Mouse (Mus musculus): ENCODE results near the gene Ms4a2. TPM values are rescaled to one million over a fixed set of nuclear protein-coding genes. Genes with fewer than 3 reads are reported as not detected.

Gene Ms4a2
- polyA plus RNA-seq, 1 experiment from 2014 or later, result not detected

DNA sequence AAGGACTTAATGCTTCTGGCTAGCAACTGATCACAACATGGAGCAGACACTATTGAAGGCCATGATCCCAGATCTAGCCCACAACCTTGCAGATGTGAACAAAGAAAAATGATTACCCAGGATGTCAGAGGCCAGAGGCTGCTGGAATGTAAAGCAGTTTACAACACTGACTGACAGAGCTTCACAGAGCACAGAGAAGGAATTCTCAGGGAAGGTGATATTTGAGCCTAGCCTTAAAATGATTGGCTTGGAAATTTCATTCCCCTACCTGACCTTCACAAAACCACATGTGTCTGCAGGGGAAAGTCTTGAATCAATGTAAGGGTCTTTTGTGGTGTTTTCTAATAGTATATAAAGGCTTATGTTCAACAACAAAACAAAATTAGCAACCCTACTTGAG lies 1.3 kb upstream of the Ms4a2 start:
- no peaks in the 10 kb centered on the region for H3K4me1 ChIP-seq (replicated peaks)
- no peak overlapping the region for H3K9ac ChIP-seq
- no peak overlapping the region for H3K27ac ChIP-seq (ENCODE audit: poor library complexity, severe bottlenecking)
- no peaks in the 10 kb centered on the region for H3K36me3 ChIP-seq
- no peaks in the 10 kb centered on the region for H3K9me3 ChIP-seq (replicated peaks)
- ATAC-seq (ENCODE audit: insufficient number of reproducible peaks, low FRiP score), result no peak
- no peaks in the 10 kb centered on the region for H3K27me3 ChIP-seq (replicated peaks)
- no peak overlapping the region for H3K4me2 ChIP-seq
- H3K4me3 ChIP-seq, result no peak overlapping the region

DNA sequence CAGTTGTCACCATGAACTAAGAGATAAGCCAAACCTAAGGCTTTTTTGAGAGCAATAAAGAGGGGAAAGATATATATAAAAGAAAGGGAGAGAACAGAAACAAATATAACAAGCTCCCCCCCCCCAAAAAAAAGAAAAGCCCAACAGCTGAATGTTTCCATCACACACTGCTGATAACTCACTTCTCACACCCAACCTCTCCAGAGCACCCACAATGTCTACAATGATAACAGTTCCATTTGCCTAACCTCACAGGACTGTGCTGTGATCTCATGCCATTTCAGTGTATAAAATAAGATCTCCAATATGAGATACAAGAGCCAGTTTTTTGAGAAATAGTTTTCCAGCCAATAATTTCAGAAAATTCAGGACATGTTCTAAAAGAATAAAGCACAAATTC lies 5.5 kb downstream of the Ms4a2 start:
- Histone ChIP-seq H3K4me2 (no peak overlapping the region), H3K9me3 (replicated peaks) (no peaks in the 10 kb centered on the region), H3K4me1 (replicated peaks) (no peaks in the 10 kb centered on the region), H3K27me3 (replicated peaks) (no peaks in the 10 kb centered on the region), H3K27ac (ENCODE audit: poor library complexity, severe bottlenecking) (no peak overlapping the region), H3K9ac (no peak overlapping the region), H3K4me3 (no peak overlapping the region), H3K36me3 (no peaks in the 10 kb centered on the region)
- ATAC-seq (ENCODE audit: insufficient number of reproducible peaks, low FRiP score), result no peak

DNA sequence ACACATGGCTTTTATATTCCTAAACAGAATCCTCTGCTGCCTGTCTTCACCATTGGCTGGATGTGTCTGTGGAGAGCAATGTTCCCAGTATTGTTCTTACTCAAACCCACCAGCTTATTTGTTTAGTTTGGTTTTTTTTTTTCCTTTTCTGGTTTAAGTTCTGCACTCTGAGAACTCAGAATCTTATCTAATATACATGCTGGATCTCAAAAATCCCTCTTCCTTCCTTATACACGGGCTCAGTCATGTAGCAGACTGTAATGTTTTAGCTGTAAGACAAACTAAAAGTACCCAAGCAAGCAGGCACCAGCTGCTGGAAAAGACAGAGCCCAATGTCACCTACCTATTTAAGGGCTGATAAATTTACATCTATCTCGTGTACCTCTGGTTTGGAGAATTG lies 8.7 kb downstream of the Ms4a2 start:
- no peak for ATAC-seq (ENCODE audit: insufficient number of reproducible peaks, low FRiP score)
- Histone ChIP-seq H3K9ac (no peak overlapping the region), H3K36me3 (no peaks in the 10 kb centered on the region), H3K9me3 (replicated peaks) (no peaks in the 10 kb centered on the region), H3K4me3 (no peak overlapping the region), H3K27ac (ENCODE audit: poor library complexity, severe bottlenecking) (no peak overlapping the region), H3K4me1 (replicated peaks) (no peaks in the 10 kb centered on the region), H3K4me2 (no peak overlapping the region), H3K27me3 (replicated peaks) (no peaks in the 10 kb centered on the region)
- WGBS, result 45% methylated on average over 2 of the region's 2 CpGs

DNA sequence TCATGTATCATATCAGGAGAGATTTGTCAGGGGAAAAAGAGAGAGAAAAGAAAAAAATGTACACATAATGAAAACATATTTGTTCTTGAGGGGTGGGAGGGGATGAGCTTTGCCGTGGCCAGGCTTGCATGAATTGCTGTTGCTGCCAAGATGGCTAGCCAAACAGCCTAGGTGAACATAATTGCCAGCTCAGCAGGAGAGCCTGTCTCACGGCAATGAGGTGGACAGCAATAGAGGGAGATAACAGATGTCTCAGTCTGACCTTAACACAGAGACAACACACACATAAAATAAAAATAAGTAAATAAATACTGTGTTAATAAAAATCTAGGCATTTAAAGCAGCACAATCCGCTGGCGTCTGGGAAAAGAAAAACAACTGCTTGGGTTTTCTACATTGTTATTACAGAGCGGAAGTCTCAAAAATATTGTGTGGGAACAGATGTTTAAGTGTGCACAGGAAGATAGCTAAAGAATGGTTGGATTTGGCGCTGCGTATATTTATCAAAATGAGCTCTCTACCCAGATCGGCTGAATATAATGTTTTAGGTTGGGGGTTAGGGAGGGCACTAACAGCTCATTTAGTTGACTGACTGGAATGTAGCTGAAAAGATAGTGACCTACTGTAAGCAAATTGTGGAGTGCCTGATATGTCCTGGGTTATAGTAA lies 9.6 kb downstream of the Ms4a2 start:
- H3K9me3 ChIP-seq (replicated peaks), result no peaks in the 10 kb centered on the region
- no peak overlapping the region for H3K27ac ChIP-seq (ENCODE audit: poor library complexity, severe bottlenecking)
- no peaks in the 10 kb centered on the region for H3K27me3 ChIP-seq (replicated peaks)
- no peaks in the 10 kb centered on the region for H3K36me3 ChIP-seq
- no peak overlapping the region for H3K9ac ChIP-seq
- WGBS, result 67% methylated on average over 8 of the region's 8 CpGs
- no peak overlapping the region for H3K4me3 ChIP-seq
- no peaks in the 10 kb centered on the region for H3K4me1 ChIP-seq (replicated peaks)
- ATAC-seq (ENCODE audit: insufficient number of reproducible peaks, low FRiP score), result no peak
- no peak overlapping the region for H3K4me2 ChIP-seq

DNA sequence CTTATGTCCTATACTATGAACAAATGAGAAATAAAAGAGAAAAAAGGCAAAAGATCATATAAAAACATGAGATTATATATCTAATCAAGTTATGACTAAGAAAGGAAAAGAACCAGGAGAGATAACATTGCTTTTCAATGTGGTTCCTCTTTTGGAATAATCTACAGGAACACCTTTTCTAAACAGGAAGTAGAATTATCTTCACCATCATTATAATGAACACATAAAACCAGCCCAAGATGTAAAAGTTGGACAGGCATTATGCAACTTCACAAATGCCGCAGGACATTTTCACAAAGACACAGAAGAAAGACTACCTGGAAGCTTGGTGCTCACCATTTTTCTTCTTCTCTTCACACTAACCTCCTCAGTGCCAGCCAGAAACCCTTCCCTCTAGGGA lies 10.4 kb downstream of the Ms4a2 start:
- no peak overlapping the region for H3K4me3 ChIP-seq
- no peaks in the 10 kb centered on the region for H3K27me3 ChIP-seq (replicated peaks)
- no peaks in the 10 kb centered on the region for H3K9me3 ChIP-seq (replicated peaks)
- no peaks in the 10 kb centered on the region for H3K4me1 ChIP-seq (replicated peaks)
- no peak overlapping the region for H3K4me2 ChIP-seq
- 97% methylated on average over 1 of the region's 1 CpGs for WGBS
- ATAC-seq (ENCODE audit: insufficient number of reproducible peaks, low FRiP score), result no peak
- H3K36me3 ChIP-seq, result no peaks in the 10 kb centered on the region
- H3K27ac ChIP-seq (ENCODE audit: poor library complexity, severe bottlenecking), result no peak overlapping the region
- H3K9ac ChIP-seq, result no peak overlapping the region

DNA sequence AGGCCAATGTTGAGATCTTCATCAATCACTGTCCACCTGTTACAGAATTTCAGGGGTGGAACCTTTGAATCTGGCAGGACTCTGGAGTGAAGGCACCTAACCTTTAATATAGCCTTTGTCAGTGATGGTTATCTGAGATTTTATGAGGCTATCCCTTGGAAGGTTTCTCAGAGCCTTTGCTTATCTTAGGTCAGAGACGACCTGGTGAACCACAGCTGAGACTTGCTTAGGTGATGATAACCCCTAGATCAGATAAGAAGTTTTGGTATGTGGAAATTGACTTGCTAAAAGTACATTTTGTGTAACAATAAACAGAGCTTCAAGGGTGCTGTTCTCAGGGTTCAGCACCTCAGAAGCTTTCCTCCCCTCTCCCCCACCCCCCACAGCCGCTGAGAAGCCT lies 11.2 kb downstream of the Ms4a2 start:
- H3K9ac ChIP-seq, result no peak overlapping the region
- no peaks in the 10 kb centered on the region for H3K9me3 ChIP-seq (replicated peaks)
- H3K27me3 ChIP-seq (replicated peaks), result no peaks in the 10 kb centered on the region
- no peak overlapping the region for H3K27ac ChIP-seq (ENCODE audit: poor library complexity, severe bottlenecking)
- no peak for ATAC-seq (ENCODE audit: insufficient number of reproducible peaks, low FRiP score)
- H3K36me3 ChIP-seq, result no peaks in the 10 kb centered on the region
- H3K4me1 ChIP-seq (replicated peaks), result no peaks in the 10 kb centered on the region
- no peak overlapping the region for H3K4me2 ChIP-seq
- WGBS, result 29% methylated on average over 2 of the region's 2 CpGs
- no peak overlapping the region for H3K4me3 ChIP-seq

DNA sequence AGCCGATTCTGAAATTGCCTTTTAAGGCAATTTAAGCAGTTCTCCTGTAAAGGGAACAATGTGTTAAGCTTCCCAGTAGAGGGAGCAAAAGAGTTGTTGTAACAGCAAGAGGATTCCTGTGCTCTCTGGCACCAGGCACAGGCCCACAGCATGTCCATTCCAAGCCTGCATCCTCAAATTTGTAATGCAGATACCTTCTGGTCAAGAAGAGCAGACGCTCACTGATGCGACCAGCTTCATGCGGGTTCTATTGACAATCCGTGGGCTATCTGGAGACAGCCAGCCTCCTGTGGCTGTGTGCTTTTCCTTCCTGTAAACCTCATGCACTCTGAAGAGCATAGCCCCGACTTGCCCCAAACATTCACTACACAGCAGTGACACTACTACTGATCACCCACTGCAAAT lies 12.0 kb downstream of the Ms4a2 start:
- H3K27me3 ChIP-seq (replicated peaks), result no peaks in the 10 kb centered on the region
- WGBS, result 24% methylated on average over 6 of the region's 6 CpGs
- H3K36me3 ChIP-seq, result no peaks in the 10 kb centered on the region
- no peak for ATAC-seq (ENCODE audit: insufficient number of reproducible peaks, low FRiP score)
- no peak overlapping the region for H3K4me3 ChIP-seq
- H3K9ac ChIP-seq, result no peak overlapping the region
- H3K9me3 ChIP-seq (replicated peaks), result no peaks in the 10 kb centered on the region
- no peak overlapping the region for H3K27ac ChIP-seq (ENCODE audit: poor library complexity, severe bottlenecking)
- H3K4me2 ChIP-seq, result no peak overlapping the region
- no peaks in the 10 kb centered on the region for H3K4me1 ChIP-seq (replicated peaks)

DNA sequence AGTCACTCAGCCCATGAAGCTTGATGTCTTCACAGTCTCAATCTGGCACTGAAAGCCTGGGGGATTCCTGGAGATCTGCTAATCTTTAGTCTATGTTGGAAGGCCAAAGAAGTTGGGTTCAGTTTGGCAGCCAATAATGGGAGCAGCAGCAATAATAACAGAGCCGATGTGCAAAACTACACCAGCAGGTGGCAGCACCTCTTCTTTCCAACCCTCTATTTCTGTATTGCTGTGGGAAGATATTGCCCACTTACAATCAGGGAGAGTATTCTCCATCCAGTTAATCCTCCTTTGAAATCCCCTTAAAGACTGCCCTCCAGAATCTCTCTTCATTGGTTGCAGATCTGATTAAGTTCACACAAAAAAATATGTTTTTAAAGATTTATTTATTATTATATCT lies 15.3 kb downstream of the Ms4a2 start:
- Histone ChIP-seq H3K9ac (no peak overlapping the region), H3K4me3 (no peak overlapping the region), H3K36me3 (no peaks in the 10 kb centered on the region), H3K4me2 (no peak overlapping the region), H3K4me1 (replicated peaks) (no peaks in the 10 kb centered on the region), H3K27me3 (replicated peaks) (no peaks in the 10 kb centered on the region), H3K9me3 (replicated peaks) (no peaks in the 10 kb centered on the region), H3K27ac (ENCODE audit: poor library complexity, severe bottlenecking) (no peak overlapping the region)
- ATAC-seq (ENCODE audit: insufficient number of reproducible peaks, low FRiP score), result no peak
- WGBS, result 3% methylated on average over 1 of the region's 1 CpGs

DNA sequence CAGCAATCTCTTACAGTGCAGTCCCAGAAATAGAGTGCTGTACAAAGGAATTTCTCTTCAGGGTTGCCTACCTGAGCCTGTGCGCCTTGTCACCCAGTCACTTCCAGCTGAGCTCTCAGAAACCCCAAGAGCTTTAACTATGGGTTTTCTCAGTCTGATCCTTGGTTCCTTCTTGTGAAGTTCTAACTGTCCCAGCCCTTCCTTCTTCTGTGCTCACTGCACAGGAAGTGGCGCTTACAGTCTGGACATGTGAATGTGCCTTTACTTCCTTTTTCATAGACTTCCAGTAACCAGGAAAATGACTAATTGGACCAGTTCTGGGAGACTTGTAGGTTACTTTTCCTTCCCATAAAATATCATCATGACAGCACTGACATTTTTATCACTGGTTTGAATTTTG lies 18.9 kb downstream of the Ms4a2 start, which contains the start of gene Ms4a6d:
TSS of gene Ms4a6d (minus strand) at position 247 of the 400 bp plus-strand sequence.
- H3K27me3 ChIP-seq (replicated peaks), result no peaks in the 10 kb centered on the region
- H3K4me2 ChIP-seq, result no peak within 1 kb of the TSS
- H3K4me3 ChIP-seq, result no peak within 1 kb of the TSS
- no peaks in the 10 kb centered on the region for H3K9me3 ChIP-seq (replicated peaks)
- no peaks in the 10 kb centered on the region for H3K4me1 ChIP-seq (replicated peaks)
- ATAC-seq (ENCODE audit: insufficient number of reproducible peaks, low FRiP score), result no peak
- H3K9ac ChIP-seq, result no peak within 1 kb of the TSS
- H3K27ac ChIP-seq (ENCODE audit: poor library complexity, severe bottlenecking), result no peak within 1 kb of the TSS
- 75% methylated on average over 2 of the region's 2 CpGs for WGBS
- H3K36me3 ChIP-seq, result no peaks in the 10 kb centered on the region

DNA sequence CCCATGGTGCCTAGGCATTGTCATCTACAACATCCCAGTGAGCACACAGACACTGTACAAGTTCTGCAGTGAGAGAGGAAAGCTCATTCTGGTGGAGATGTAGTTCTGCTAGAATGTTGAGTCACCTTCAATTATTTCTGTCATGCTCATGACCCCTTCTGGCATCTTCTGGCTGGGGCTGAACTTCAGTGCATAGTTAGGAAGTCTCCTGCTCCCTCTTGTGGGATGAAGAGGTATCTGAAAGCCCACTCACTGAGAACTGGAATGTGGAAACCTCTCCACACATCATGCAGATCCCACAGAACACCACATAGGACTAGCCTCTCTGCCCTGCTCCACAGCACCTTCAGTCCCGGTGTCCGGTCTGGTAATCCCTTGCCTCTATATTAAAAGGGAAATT lies 21.5 kb downstream of the Ms4a2 start:
- ATAC-seq (ENCODE audit: insufficient number of reproducible peaks, low FRiP score), result no peak
- no peak overlapping the region for H3K27ac ChIP-seq (ENCODE audit: poor library complexity, severe bottlenecking)
- WGBS, result 74% methylated on average over 2 of the region's 2 CpGs

DNA sequence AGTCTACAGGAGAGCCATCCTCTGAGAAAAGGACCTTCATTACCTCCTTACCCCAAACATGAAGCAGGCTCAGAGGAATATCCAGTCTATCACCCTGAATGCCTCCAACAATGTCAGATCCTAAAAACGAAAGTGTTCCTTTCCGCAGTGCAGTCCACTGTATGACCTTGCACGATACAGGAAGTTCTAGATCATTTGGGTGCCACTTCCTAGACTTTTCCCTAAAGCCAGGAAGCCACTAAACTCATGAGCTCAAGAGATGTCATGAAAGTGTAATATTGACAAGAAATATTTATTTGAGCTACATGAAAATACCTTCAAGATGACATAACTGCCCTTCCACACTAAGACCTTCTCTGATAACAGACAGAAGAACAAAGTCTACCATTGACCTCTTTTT lies 22.2 kb downstream of the Ms4a2 start:
- H3K9me3 ChIP-seq (replicated peaks), result no peaks in the 10 kb centered on the region
- no peaks in the 10 kb centered on the region for H3K4me1 ChIP-seq (replicated peaks)
- WGBS, result 78% methylated on average over 3 of the region's 3 CpGs
- no peaks in the 10 kb centered on the region for H3K27me3 ChIP-seq (replicated peaks)
- H3K4me3 ChIP-seq, result no peak overlapping the region
- ATAC-seq (ENCODE audit: insufficient number of reproducible peaks, low FRiP score), result no peak
- H3K27ac ChIP-seq (ENCODE audit: poor library complexity, severe bottlenecking), result no peak overlapping the region
- no peak overlapping the region for H3K4me2 ChIP-seq
- H3K9ac ChIP-seq, result no peak overlapping the region
- no peaks in the 10 kb centered on the region for H3K36me3 ChIP-seq

More for the DNA sequence above, 21.5 kb downstream of the Ms4a2 start:
- Histone ChIP-seq H3K4me2 (no peak overlapping the region), H3K4me3 (no peak overlapping the region), H3K9ac (no peak overlapping the region), H3K4me1 (replicated peaks) (no peaks in the 10 kb centered on the region), H3K9me3 (replicated peaks) (no peaks in the 10 kb centered on the region), H3K27me3 (replicated peaks) (no peaks in the 10 kb centered on the region), H3K36me3 (no peaks in the 10 kb centered on the region)

DNA sequence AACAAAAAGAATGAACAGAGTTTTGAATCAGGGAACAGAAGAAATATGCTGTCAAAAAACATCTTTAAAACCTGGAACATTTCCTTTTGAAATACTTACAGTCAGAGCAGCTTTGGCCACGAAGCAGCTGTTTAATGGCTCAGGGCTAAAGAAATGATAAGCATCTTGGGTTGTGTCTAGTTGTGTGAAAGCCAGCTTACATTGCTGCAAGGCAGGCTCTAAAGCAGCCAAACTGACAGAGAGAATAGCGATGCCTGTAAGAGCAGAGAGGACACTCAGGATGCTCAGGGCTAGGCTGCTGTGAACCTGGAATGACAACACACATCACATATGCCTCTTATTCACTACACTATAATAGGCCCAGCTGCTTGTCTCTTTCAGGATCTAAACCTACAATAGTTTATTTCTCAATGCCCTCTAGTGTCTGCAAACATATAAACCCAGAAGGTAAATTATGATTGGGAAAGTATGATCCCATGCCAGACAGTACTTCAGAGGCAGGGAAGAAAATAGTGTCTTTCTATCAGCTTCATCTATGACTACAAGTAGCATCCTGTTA lies 33.5 kb downstream of the Ms4a2 start:
- no peaks in the 10 kb centered on the region for H3K36me3 ChIP-seq
- no peaks in the 10 kb centered on the region for H3K27me3 ChIP-seq (replicated peaks)
- no peaks in the 10 kb centered on the region for H3K9me3 ChIP-seq (replicated peaks)
- no peak overlapping the region for H3K27ac ChIP-seq (ENCODE audit: poor library complexity, severe bottlenecking)
- H3K4me2 ChIP-seq, result no peak overlapping the region
- H3K4me3 ChIP-seq, result no peak overlapping the region
- H3K9ac ChIP-seq, result no peak overlapping the region
- ATAC-seq (ENCODE audit: insufficient number of reproducible peaks, low FRiP score), result no peak
- H3K4me1 ChIP-seq (replicated peaks), result no peaks in the 10 kb centered on the region
- 65% methylated on average over 2 of the region's 2 CpGs for WGBS
